22 mouse cellular contexts compared by ENCODE assay signal in the genomic region with DNA sequence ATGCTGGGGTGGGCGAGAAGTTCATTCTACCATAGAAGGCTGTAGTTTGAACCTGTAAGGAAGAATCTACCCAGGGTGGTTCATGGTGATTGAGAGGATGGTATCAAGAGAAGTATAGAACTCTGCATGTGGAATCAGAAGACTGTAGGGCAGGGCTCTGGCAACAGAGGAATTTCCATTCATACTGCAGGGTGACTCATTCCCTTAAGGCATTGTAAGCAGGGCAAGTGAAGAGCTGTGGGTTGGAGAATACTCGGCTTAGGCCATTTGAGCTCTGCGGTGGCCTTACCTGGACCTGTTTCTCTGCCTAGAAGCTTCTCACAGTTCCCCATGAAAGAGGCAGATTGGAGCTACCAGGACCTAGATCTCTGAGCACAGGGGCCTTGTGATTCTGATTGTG. TPM values are rescaled to one million over a fixed set of nuclear protein-coding genes. Genes with fewer than 3 reads are reported as not detected.
DNase-seq lines count a peak whose midpoint lies in the region; ATAC-seq lines count a peak whose summit lies in the region.
"Had no signal": no experiment of that assay in that cellular context is flagged by ENCODE, and none has a peak within 500 bp of the region (broad histone marks: within the 10 kb centered on the region; RNA-seq: fewer than 3 reads in every experiment).

No protein-coding gene starts in this region.

- no peaks in the 10 kb centered on the region for H3K9me3 ChIP-seq in stomach, embryonic 14.5 days (ENCODE audit: control insufficient read depth, low read depth, low read length)
- H3K9me3 ChIP-seq: embryonic facial prominence, embryonic 13.5 days; forebrain, embryonic 12.5 days; heart, embryonic 12.5 days; hindbrain, embryonic 10.5 days had no signal

- H3K4me1 ChIP-seq in stomach, embryonic 14.5 days (ENCODE audit: control insufficient read depth, insufficient read depth, low read length) = no peaks in the 10 kb centered on the region
- H3K4me1 ChIP-seq: forebrain, embryonic 12.5 days; hindbrain, embryonic 10.5 days had no signal

- no peak overlapping the region for H3K4me3 ChIP-seq in stomach, embryonic 14.5 days (ENCODE audit: low read depth, low read length)
- H3K4me3 ChIP-seq: embryonic facial prominence, embryonic 13.5 days; forebrain, embryonic 12.5 days; heart, adult 2 months; heart, embryonic 12.5 days; hindbrain, embryonic 10.5 days had no signal

- ATAC-seq in frontal cortex, adult (ENCODE audit: low TSS enrichment) = peak; percentile 47
- ATAC-seq in stomach, embryonic 14.5 days (ENCODE audit: insufficient number of reproducible peaks, insufficient read depth, low FRiP score, low read depth) = 0 out of 2 replicates have a peak, but pooled peaks have one; percentile 43
- ATAC-seq: CD4-positive, CD25-positive, alpha-beta regulatory T cell, adult 4 months; forebrain, postnatal 0 days; intestine, postnatal 0 days had no signal

- H3K4me2 ChIP-seq in stomach, embryonic 14.5 days (replicated peaks; ENCODE audit: low read depth, low read length) = no peak overlapping the region
- H3K4me2 ChIP-seq: embryonic facial prominence, embryonic 13.5 days; forebrain, embryonic 12.5 days; heart, embryonic 12.5 days; hindbrain, embryonic 14.5 days had no signal

- DNase-seq in frontal cortex, postnatal 14 days (ENCODE audit: low spot score in 2 of 2) = no peak
- peak; percentile 61 for DNase-seq in 416B (ENCODE audit: low read depth)
- peak; percentile 66 for DNase-seq in Muller cell, postnatal 12 days (ENCODE audit: inconsistent ontology term)
- no peak for DNase-seq in spleen, adult 18-20 months
- no peak for DNase-seq in kidney, postnatal 4 days
- no peak for DNase-seq in right cerebral cortex, postnatal 10 days (ENCODE audit: low spot score in 2 of 2)
- DNase-seq: adrenal gland, postnatal 10 days; cerebellum, adult 11 months; cerebellum, adult 9-10 months; cerebellum, postnatal 36 days; forebrain, postnatal 0 days; gastrocnemius, postnatal 10 days; heart, adult 2 months had no signal

- H3K36me3 ChIP-seq in stomach, embryonic 14.5 days (ENCODE audit: control insufficient read depth, insufficient read depth, low read length) = no peaks in the 10 kb centered on the region
- H3K36me3 ChIP-seq: embryonic facial prominence, embryonic 13.5 days; forebrain, embryonic 12.5 days; heart, embryonic 12.5 days; hindbrain, embryonic 10.5 days had no signal

- H3K9ac ChIP-seq in stomach, embryonic 14.5 days (replicated peaks; ENCODE audit: low read depth, low read length) = no peak overlapping the region
- H3K9ac ChIP-seq: embryonic facial prominence, embryonic 13.5 days; forebrain, embryonic 12.5 days; forebrain, postnatal 0 days; heart, embryonic 12.5 days; hindbrain, embryonic 14.5 days had no signal

- H3K27me3 ChIP-seq in stomach, embryonic 14.5 days (ENCODE audit: control insufficient read depth, insufficient read depth, low read length) = no peaks in the 10 kb centered on the region
- H3K27me3 ChIP-seq: embryonic facial prominence, embryonic 13.5 days; forebrain, embryonic 12.5 days; heart, embryonic 12.5 days had no signal

- H3K27ac ChIP-seq in stomach, embryonic 14.5 days (ENCODE audit: low read length) = no peak overlapping the region
- H3K27ac ChIP-seq: embryonic facial prominence, embryonic 13.5 days; forebrain, embryonic 12.5 days; heart, adult 2 months; hindbrain, embryonic 10.5 days; hindbrain, embryonic 14.5 days had no signal

- 78% methylated on average over 3 of the region's 3 CpGs for WGBS in stomach, embryonic 14.5 days

RNA-seq across cellular contexts. Expression of gene B3gnt2, which starts 49.3 kb away (rescaled TPM):
- polyA plus RNA-seq in stomach, embryonic 14.5 days (2014; fragmentation: Nextera tagmentation; extraction: Ambion mirVana) = 12.8 and 16.7 TPM in 2 replicates

Comparison
In these comparisons a context has a peak if more than half of its experiments do, and no peak if none do; other contexts are left out.
1. DNase-seq: peak in 416B (single experiment) and Muller cell, postnatal 12 days (single experiment); none in frontal cortex, postnatal 14 days (0 of 2), spleen, adult 18-20 months (0 of 2), kidney, postnatal 4 days (0 of 2) and right cerebral cortex, postnatal 10 days (0 of 2).